Mouse (Mus musculus) kidney, embryonic 16.5 days (tissue): Measurements from ENCODE around the gene Cldn8. TPM values are rescaled to one million over a fixed set of nuclear protein-coding genes. Genes with fewer than 3 reads are reported as not detected.

Experiments
- polyA plus RNA-seq: library from polyadenylated mRNA; unstranded; fragments of >200 nt; fragmentation: Nextera tagmentation; extraction: Ambion mirVana; gene quantifications from 2 replicates; pipeline ENCODE4 v1.2.1, GENCODE M21; 2015

The Cldn8 gene
- polyA plus RNA-seq, 1 experiment from 2014 or later = 143 TPM

Other genes with a start within 250 kb of the Cldn8 start
- not detected in 2 replicates for gene Cldn17, start 56.2 kb downstream of the Cldn8 start, polyA plus RNA-seq
- gene Krtap24-1, start 49.1 kb upstream of the Cldn8 start, polyA plus RNA-seq = not detected in 2 replicates
- not detected in 2 replicates for gene 2310079G19Rik, start 64.5 kb upstream of the Cldn8 start, polyA plus RNA-seq
- gene Krtap26-1, start 84.6 kb upstream of the Cldn8 start, polyA plus RNA-seq = not detected in 2 replicates
- gene Krtap27-1, start 108.5 kb upstream of the Cldn8 start, polyA plus RNA-seq = not detected in 2 replicates
- gene 2310061N02Rik, start 144.8 kb upstream of the Cldn8 start, polyA plus RNA-seq = not detected in 2 replicates
- gene Krtap13-1, start 165.7 kb upstream of the Cldn8 start, polyA plus RNA-seq = not detected in 2 replicates
- gene Krtap13, start 188.5 kb upstream of the Cldn8 start, polyA plus RNA-seq = not detected in 2 replicates
- gene 2310034C09Rik, start 195.7 kb upstream of the Cldn8 start, polyA plus RNA-seq = not detected in 2 replicates
- gene 2310057N15Rik, start 211.0 kb upstream of the Cldn8 start, polyA plus RNA-seq = not detected in 2 replicates
- gene Gm5965, start 214.7 kb upstream of the Cldn8 start, polyA plus RNA-seq = 0.31 TPM in 1 of 2 replicates, not detected in the other
- not detected in 2 replicates for gene Gm20741, start 249.0 kb upstream of the Cldn8 start, polyA plus RNA-seq